Mouse (Mus musculus) erythroblast, embryonic 14.5 days (primary cell): Measurements from ENCODE around the gene Arhgap5. TPM values are rescaled to one million over a fixed set of nuclear protein-coding genes. Genes with fewer than 3 reads are reported as not detected.

Experiments
- H3K27me3 ChIP-seq: 2 replicates; pipeline ENCODE4 v1.6.1; 2012; ENCODE audit warnings: inconsistent platforms; ENCODE audit not compliant: control insufficient read depth
- H3K36me3 ChIP-seq: 2 replicates; pipeline ENCODE4 v1.6.1; 2012; ENCODE audit warnings: mild to moderate bottlenecking, inconsistent platforms; ENCODE audit not compliant: control insufficient read depth
- H3K4me1 ChIP-seq: 2 replicates; pipeline ENCODE4 v1.6.1; 2012; ENCODE audit warnings: inconsistent platforms; ENCODE audit not compliant: control insufficient read depth
- H3K4me3 ChIP-seq: replicated peaks from 2 replicates; pipeline ENCODE3; 2012; ENCODE audit warnings: moderate library complexity, mild to moderate bottlenecking, inconsistent platforms
- H3K9me3 ChIP-seq: 2 replicates; pipeline ENCODE4 v1.6.1; 2012; ENCODE audit warnings: low read length, inconsistent platforms, mixed read lengths; ENCODE audit not compliant: control insufficient read depth
- GATA1 ChIP-seq: IDR thresholded peaks from 2 replicates; pipeline ENCODE4 v1.6.1; 2012; ENCODE audit warnings: low read length, inconsistent platforms, mixed read lengths
- TAL1 ChIP-seq: IDR thresholded peaks from 3 replicates; pipeline ENCODE4 v1.6.1; 2012; ENCODE audit warnings: low read length, inconsistent platforms, mixed read lengths
- polyA plus RNA-seq: library from polyadenylated mRNA; stranded (reverse); fragments of >175 nt; gene quantifications from 2 replicates; pipeline ENCODE4 v1.2.3, GENCODE M21; 2012

The Arhgap5 gene
- 0.01 and 0.02 TPM in 2 replicates for polyA plus RNA-seq

- TF ChIP-seq TAL1 (no peak), GATA1 (no peak)
These were observed at the start of gene Arhgap5 for GRCm38 (mm10) chr12:52503456-52504320. Arhgap5 (plus strand) TSS chr12:52503972.

DNA sequence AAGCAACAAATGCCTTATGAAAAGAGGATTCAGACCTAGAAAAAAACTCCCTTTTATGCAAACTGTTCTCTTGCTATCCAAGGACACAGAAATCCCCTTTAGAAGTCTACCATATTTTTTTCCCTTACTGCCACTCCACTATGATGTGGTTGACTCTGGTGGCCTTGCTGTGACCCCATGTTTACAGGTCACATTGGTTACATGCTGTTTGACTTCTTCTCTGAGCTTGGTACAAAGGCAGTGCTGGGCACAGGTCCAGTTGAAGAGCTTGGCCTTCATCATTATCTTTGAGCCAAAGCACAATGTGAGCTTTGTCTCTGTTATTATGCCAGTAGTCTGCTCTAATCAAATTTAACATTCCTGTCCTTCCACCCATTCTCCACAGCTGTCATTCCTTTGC is 39.2 kb upstream of the Arhgap5 start:
- no peaks in the 10 kb centered on the region for H3K27me3 ChIP-seq
- H3K9me3 ChIP-seq = no peaks in the 10 kb centered on the region
- no peaks in the 10 kb centered on the region for H3K4me1 ChIP-seq
- no peaks in the 10 kb centered on the region for H3K36me3 ChIP-seq
- H3K4me3 ChIP-seq = no peak overlapping the region
- TF ChIP-seq GATA1 = no peak
- no peak for TF ChIP-seq TAL1

More at GRCm38 (mm10) chr12:52503456-52504320, at the start of gene Arhgap5:
- Histone ChIP-seq H3K4me1 (peaks cover 13% of the 10 kb centered on the region), H3K4me3 (peak within 1 kb of the TSS; percentile 82), H3K36me3 (no peaks in the 10 kb centered on the region), H3K9me3 (no peaks in the 10 kb centered on the region), H3K27me3 (peaks cover 26% of the 10 kb centered on the region)

DNA sequence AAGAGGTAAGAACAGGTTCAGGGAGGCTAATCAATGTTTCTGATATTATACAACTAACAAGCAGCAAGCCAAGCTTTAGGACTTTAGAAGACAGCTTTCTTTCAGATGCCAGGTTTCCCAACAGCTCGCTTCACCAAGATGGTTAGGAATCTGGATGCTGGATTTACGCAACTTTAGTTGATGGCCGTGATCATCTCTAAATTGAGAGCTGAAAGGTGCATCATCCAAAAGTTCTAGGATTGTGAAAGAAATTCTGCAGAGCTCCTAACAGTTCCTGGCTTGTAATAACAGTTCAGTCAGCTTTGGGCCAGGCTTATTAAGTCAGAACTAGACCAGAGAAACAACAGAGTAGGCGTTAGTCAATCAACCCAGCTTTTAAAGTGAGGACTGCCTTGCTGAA is 32.2 kb upstream of the Arhgap5 start:
- Histone ChIP-seq H3K36me3 (no peaks in the 10 kb centered on the region), H3K4me3 (no peak overlapping the region), H3K4me1 (no peaks in the 10 kb centered on the region), H3K9me3 (no peaks in the 10 kb centered on the region), H3K27me3 (no peaks in the 10 kb centered on the region)
- TF ChIP-seq GATA1 (no peak), TAL1 (no peak)

- Histone ChIP-seq H3K36me3 (no peaks in the 10 kb centered on the region), H3K4me3 (no peak overlapping the region), H3K9me3 (no peaks in the 10 kb centered on the region), H3K4me1 (no peaks in the 10 kb centered on the region), H3K27me3 (no peaks in the 10 kb centered on the region)
- TF ChIP-seq GATA1 = no peak
- TF ChIP-seq TAL1 = no peak
These were observed 29.5 kb upstream of the Arhgap5 start for GRCm38 (mm10) chr12:52473988-52474968.

GRCm38 (mm10) chr12:52476036-52476435 is 27.7 kb upstream of the Arhgap5 start:
- Histone ChIP-seq H3K9me3 (no peaks in the 10 kb centered on the region), H3K4me3 (no peak overlapping the region), H3K4me1 (no peaks in the 10 kb centered on the region), H3K27me3 (no peaks in the 10 kb centered on the region), H3K36me3 (no peaks in the 10 kb centered on the region)
- TF ChIP-seq TAL1 = no peak
- no peak for TF ChIP-seq GATA1

DNA sequence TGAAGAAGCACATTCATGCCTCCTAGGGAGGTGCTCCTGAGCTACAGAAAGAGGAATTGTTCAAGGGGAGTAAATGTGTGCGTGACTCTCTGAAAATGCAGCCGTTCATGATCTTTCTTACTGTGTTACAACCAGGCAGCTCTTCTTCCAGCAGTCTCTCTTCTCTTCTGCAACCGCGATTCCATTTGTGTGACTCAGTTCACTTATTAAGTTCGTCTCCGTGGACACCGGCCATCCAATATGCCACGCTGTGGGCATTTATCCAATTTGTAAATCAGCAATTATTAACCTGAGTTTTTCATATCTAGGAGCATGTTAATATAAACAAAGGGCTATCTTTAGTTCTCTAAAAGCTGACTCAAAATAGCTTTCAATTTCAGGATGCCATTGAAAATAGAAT is 25.2 kb upstream of the Arhgap5 start:
- no peaks in the 10 kb centered on the region for H3K4me1 ChIP-seq
- H3K9me3 ChIP-seq = no peaks in the 10 kb centered on the region
- H3K4me3 ChIP-seq = no peak overlapping the region
- TF ChIP-seq TAL1 (no peak), GATA1 (no peak)
- no peaks in the 10 kb centered on the region for H3K27me3 ChIP-seq
- H3K36me3 ChIP-seq = no peaks in the 10 kb centered on the region

- Histone ChIP-seq H3K27me3 (no peaks in the 10 kb centered on the region), H3K36me3 (no peaks in the 10 kb centered on the region), H3K4me1 (no peaks in the 10 kb centered on the region), H3K4me3 (no peak overlapping the region), H3K9me3 (no peaks in the 10 kb centered on the region)
- no peak for TF ChIP-seq GATA1
These were observed 24.4 kb upstream of the Arhgap5 start for GRCm38 (mm10) chr12:52479323-52479722.

DNA sequence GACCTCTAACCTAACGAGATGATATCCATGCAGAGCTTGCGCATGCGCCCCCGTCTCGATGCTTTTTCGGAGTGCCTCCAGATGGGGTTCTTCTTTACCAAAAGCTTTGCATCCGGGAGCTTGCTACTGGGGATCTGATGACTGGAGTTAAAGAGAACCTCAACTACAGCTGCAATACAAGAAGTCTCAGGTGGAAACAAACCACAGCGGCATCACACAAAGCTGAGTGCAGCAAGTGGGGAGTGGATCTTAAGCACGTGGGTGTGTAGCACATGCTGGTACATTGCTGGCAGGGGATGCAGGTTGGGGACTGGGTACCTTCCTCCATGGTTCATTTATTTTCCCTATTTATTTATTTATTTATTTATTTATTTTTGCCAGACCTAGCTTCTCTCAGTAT is 22.9 kb upstream of the Arhgap5 start:
- Histone ChIP-seq H3K4me1 (no peaks in the 10 kb centered on the region), H3K9me3 (no peaks in the 10 kb centered on the region), H3K27me3 (no peaks in the 10 kb centered on the region), H3K36me3 (no peaks in the 10 kb centered on the region), H3K4me3 (no peak overlapping the region)
- TF ChIP-seq GATA1 (no peak), TAL1 (no peak)

GRCm38 (mm10) chr12:52481969-52482550 is 21.7 kb upstream of the Arhgap5 start:
- Histone ChIP-seq H3K9me3 (no peaks in the 10 kb centered on the region), H3K36me3 (no peaks in the 10 kb centered on the region), H3K27me3 (no peaks in the 10 kb centered on the region), H3K4me3 (no peak overlapping the region), H3K4me1 (no peaks in the 10 kb centered on the region)
- TF ChIP-seq TAL1 (no peak), GATA1 (no peak)
